Mouse (Mus musculus) forebrain, embryonic 13.5 days (tissue): ENCODE measurements around the gene Fbxo3. TPM values are rescaled to one million over a fixed set of nuclear protein-coding genes. Genes with fewer than 3 reads are reported as not detected.
"Not testable (repeated sequence)": the region's sequence is repeated elsewhere in the genome, so short reads cannot be mapped to it uniquely, and the experiment has no call there.

Source experiments
- ATAC-seq: fragments of 200-750 bp; cut with Nextera tagmentation; 2 replicates; pipeline ENCODE4 v1.8.0; 2017
- H3K27ac ChIP-seq: fragments of 300-500 bp; sonication (generic); 2 replicates; pipeline ENCODE4 v1.5.1; 2015; ENCODE audit warnings: inconsistent platforms, mild to moderate bottlenecking, moderate library complexity
- H3K27me3 ChIP-seq: fragments of 300-500 bp; sonication (generic); 2 replicates; pipeline ENCODE4 v1.6.1; 2015; ENCODE audit warnings: mild to moderate bottlenecking, inconsistent platforms
- H3K36me3 ChIP-seq: fragments of 300-500 bp; sonication (generic); 2 replicates; pipeline ENCODE4 v1.6.1; 2015; ENCODE audit warnings: mild to moderate bottlenecking, inconsistent platforms; ENCODE audit not compliant: poor library complexity, severe bottlenecking
- H3K4me1 ChIP-seq: fragments of 300-500 bp; sonication (generic); 2 replicates; pipeline ENCODE4 v1.6.1; 2015; ENCODE audit warnings: inconsistent platforms
- H3K4me2 ChIP-seq: fragments of 300-500 bp; sonication (generic); 2 replicates; pipeline ENCODE4 v1.6.1; 2015; ENCODE audit warnings: inconsistent platforms, mild to moderate bottlenecking, moderate library complexity
- H3K4me3 ChIP-seq: fragments of 300-500 bp; sonication (generic); 2 replicates; pipeline ENCODE4 v1.5.1; 2015; ENCODE audit warnings: mild to moderate bottlenecking, inconsistent platforms
- H3K9ac ChIP-seq: fragments of 300-500 bp; sonication (generic); 2 replicates; pipeline ENCODE4 v1.6.1; 2015; ENCODE audit warnings: mild to moderate bottlenecking, inconsistent platforms
- H3K9me3 ChIP-seq: fragments of 300-500 bp; sonication (generic); replicated peaks from 2 replicates; pipeline ENCODE4 v1.6.1; 2016; ENCODE audit warnings: inconsistent platforms
- WGBS: fragments of 180-500 bp; shearing (Covaris S2); methylation state at CpG from one replicate; pipeline ENCODE4 v1.1.7; 2015; 5-methylcytosine and 5-hydroxymethylcytosine counted together
- polyA plus RNA-seq: library from polyadenylated mRNA; unstranded; fragments of >200 nt; fragmentation: Nextera tagmentation; extraction: Ambion mirVana; gene quantifications from 2 replicates; pipeline ENCODE4 v1.2.1, GENCODE M21; 2015

The Fbxo3 gene
- polyA plus RNA-seq, 1 experiment from 2014 or later = 60.2 TPM

DNA sequence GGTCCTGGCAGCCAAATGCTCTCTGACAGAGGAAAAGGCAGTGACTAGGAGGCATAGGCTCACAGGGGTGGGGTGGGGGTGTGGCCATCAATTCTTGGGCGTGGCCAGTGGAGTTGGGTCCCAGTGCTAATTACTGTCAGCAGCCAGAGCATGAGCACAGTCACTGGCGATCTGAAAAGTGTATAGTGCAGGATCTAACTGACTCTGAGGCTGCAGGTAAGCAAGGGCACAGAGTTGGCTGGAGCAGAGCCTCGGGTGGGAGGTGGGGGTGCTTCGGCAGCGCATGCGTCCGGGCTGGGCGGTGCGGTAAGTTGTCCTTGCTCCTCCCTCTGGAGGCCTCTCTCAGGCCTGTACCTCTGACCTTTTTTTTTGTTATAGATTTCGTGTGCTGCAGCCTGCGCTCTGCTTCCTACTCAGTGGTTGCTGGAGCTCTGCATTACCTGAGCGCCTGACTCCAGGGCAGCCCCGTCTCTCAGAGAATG lies 42.2 kb downstream of the Fbxo3 start, which contains the start of gene Cd59b:
TSS of gene Cd59b (plus strand) at position 146 of the 482 bp plus-strand sequence.
- WGBS = 8% methylated on average over 13 of the region's 13 CpGs
- Histone ChIP-seq H3K27ac (no peak within 1 kb of the TSS), H3K4me3 (peak within 1 kb of the TSS; percentile 38), H3K4me1 (peaks cover 6% of the 10 kb centered on the region; the same call in 1 of the 2 replicates), H3K36me3 (no peaks in the 10 kb centered on the region), H3K27me3 (no peaks in the 10 kb centered on the region), H3K9ac (peak within 1 kb of the TSS; percentile 21; the same call in 1 of the 2 replicates), H3K9me3 (no peaks in the 10 kb centered on the region), H3K4me2 (peak within 1 kb of the TSS; percentile 62)
- peak; percentile 87 for ATAC-seq

DNA sequence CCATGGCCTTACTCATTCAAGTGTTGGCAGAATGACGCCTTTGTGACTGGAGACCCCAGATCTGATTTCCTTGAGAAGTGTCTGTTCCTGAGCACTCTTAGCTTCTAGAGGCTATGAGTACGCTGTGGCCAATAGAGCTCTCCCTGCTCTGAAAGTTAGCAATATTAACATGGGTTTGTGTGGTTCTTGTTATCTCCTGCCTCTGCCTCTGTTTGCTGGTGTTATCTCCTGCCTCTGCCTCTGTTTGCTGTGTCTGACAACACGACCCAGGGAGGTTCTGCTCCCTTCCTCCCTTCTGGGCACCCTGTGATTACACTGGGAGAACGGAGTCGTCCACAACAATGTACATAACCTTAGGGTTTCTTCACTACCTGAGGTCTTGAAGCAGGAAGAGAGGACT lies 50.8 kb downstream of the Fbxo3 start:
- 78% methylated on average over 5 of the region's 5 CpGs for WGBS
- not testable (repeated sequence) for ATAC-seq, H3K36me3 ChIP-seq, H3K27ac ChIP-seq, H3K4me1 ChIP-seq, H3K4me2 ChIP-seq, H3K9ac ChIP-seq, H3K27me3 ChIP-seq, H3K9me3 ChIP-seq, H3K4me3 ChIP-seq

DNA sequence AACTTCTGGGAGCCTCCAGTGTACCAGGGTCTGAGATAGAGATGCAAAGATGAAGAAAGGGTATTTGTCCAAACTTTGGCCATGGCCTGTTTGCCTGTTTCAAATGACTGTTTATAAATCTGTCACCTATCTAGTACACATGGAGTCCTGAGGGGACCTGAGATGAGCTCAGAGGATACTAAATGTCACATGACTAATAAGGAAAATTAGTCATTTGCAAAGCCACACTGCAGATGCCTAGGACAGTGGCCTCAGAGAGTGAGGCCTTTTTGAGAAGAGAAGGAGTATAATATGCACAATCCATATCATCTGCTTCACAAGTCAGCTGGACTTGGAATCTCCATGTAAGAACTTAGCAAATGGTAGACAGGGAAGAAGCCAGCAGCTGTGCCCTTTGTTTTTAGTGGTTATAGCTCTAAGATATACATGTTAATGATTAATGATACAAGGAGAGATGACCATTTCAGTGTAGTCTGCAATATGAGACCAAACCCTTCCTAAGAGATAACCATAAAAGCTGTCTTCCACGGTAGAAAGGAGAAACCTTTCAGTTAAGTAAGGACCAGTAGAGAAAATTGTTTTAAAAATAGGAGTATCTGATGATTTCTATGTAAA lies 54.0 kb downstream of the Fbxo3 start:
- not testable (repeated sequence) for H3K4me3 ChIP-seq, H3K4me2 ChIP-seq, H3K4me1 ChIP-seq, H3K27me3 ChIP-seq, H3K9ac ChIP-seq, H3K9me3 ChIP-seq, H3K27ac ChIP-seq, ATAC-seq, H3K36me3 ChIP-seq
- WGBS = no CpG with 5 or more reads among the region's 1 CpGs

DNA sequence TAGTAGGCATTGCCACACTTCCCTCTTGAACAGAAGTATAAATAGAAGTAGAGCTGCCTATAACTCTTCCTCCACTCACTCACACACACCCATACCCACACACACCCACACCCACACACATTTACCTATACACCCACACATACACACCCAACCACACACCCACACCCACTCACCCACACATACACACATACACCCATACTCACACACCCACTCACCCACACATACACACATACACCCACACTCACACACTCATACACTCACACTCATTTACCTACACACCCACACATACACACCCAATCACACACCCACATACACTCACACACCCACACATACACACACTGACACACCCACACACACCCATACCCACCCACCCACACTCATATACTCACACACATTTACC lies 55.0 kb downstream of the Fbxo3 start:
- no peak for ATAC-seq
- no peaks in the 10 kb centered on the region for H3K27me3 ChIP-seq

GRCm38 (mm10) chr2:104084027-104084426 lies 56.5 kb downstream of the Fbxo3 start:
- not testable (repeated sequence) for H3K27ac ChIP-seq, H3K27me3 ChIP-seq, H3K4me3 ChIP-seq, H3K9me3 ChIP-seq, H3K4me2 ChIP-seq, H3K9ac ChIP-seq, H3K4me1 ChIP-seq, H3K36me3 ChIP-seq, ATAC-seq

More for the DNA sequence above, 55.0 kb downstream of the Fbxo3 start:
- Histone ChIP-seq H3K9me3 (no peaks in the 10 kb centered on the region), H3K4me2 (no peak overlapping the region), H3K27ac (no peak overlapping the region), H3K4me3 (no peak overlapping the region), H3K9ac (no peak overlapping the region), H3K4me1 (no peaks in the 10 kb centered on the region), H3K36me3 (no peaks in the 10 kb centered on the region)

GRCm38 (mm10) chr2:104087562-104087961 lies 60.0 kb downstream of the Fbxo3 start:
- WGBS = 100% methylated on average over 1 of the region's 1 CpGs
- H3K4me2 ChIP-seq, ATAC-seq, H3K27ac ChIP-seq, H3K4me1 ChIP-seq, H3K36me3 ChIP-seq, H3K27me3 ChIP-seq, H3K4me3 ChIP-seq, H3K9ac ChIP-seq, H3K9me3 ChIP-seq: not testable (repeated sequence)

GRCm38 (mm10) chr2:104093305-104093704 lies 65.8 kb downstream of the Fbxo3 start:
- no peak for ATAC-seq
- no peak overlapping the region for H3K9ac ChIP-seq
- H3K36me3 ChIP-seq = no peaks in the 10 kb centered on the region
- no peak overlapping the region for H3K4me2 ChIP-seq
- H3K9me3 ChIP-seq = no peaks in the 10 kb centered on the region
- H3K4me3 ChIP-seq = no peak overlapping the region
- peaks cover 8% of the 10 kb centered on the region for H3K4me1 ChIP-seq
- no peaks in the 10 kb centered on the region for H3K27me3 ChIP-seq
- WGBS = 90% methylated on average over 2 of the region's 2 CpGs
- H3K27ac ChIP-seq = no peak overlapping the region

DNA sequence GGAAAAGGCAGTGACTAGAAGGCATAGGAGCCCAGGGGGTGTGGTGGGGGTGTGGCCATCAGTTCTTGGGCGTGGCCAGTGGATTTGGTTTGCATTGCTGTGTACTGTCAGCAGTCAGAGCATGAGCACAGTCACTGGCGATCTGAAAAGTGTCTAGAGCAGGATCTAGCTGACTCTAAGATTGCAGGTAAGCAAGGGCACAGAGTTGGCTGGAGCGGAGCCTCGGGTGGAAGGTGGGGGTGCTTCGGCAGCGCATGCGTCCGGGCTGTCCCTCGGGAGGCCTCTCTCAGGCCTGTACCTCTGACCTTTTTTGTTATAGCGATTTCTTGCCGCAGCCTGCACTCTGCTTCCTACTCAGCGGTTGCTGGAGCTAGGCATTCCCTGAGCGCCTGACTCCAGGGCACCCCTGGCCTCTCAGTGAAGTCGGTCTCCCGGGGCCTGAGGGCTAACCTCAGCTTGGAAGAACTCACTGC lies 68.3 kb downstream of the Fbxo3 start, which contains the start of gene Cd59a:
TSS of gene Cd59a (plus strand) at position 61 of the 473 bp plus-strand sequence.
- peak within 1 kb of the TSS; percentile 41 for H3K4me3 ChIP-seq
- H3K27me3 ChIP-seq = no peaks in the 10 kb centered on the region
- peak within 1 kb of the TSS; percentile 60 for H3K4me2 ChIP-seq
- ATAC-seq = peak; percentile 83
- peaks cover 8% of the 10 kb centered on the region for H3K4me1 ChIP-seq
- H3K36me3 ChIP-seq = no peaks in the 10 kb centered on the region
- no peak within 1 kb of the TSS for H3K27ac ChIP-seq
- 5% methylated on average over 15 of the region's 15 CpGs for WGBS
- H3K9me3 ChIP-seq = no peaks in the 10 kb centered on the region
- peak within 1 kb of the TSS; percentile 58 for H3K9ac ChIP-seq

GRCm38 (mm10) chr2:104096256-104096655 lies 68.7 kb downstream of the Fbxo3 start:
- peak overlapping the region; percentile 41 for H3K4me3 ChIP-seq
- no peaks in the 10 kb centered on the region for H3K9me3 ChIP-seq
- H3K4me2 ChIP-seq = peak overlapping the region; percentile 60
- no peak overlapping the region for H3K27ac ChIP-seq
- H3K27me3 ChIP-seq = no peaks in the 10 kb centered on the region
- no peaks in the 10 kb centered on the region for H3K36me3 ChIP-seq
- no peak for ATAC-seq
- peaks cover 8% of the 10 kb centered on the region for H3K4me1 ChIP-seq
- peak overlapping the region; percentile 58 for H3K9ac ChIP-seq
- WGBS = 39% methylated on average over 10 of the region's 10 CpGs

- H3K27ac ChIP-seq, H3K36me3 ChIP-seq, H3K27me3 ChIP-seq, ATAC-seq, H3K9ac ChIP-seq, H3K4me2 ChIP-seq, H3K4me1 ChIP-seq, H3K9me3 ChIP-seq, H3K4me3 ChIP-seq: not testable (repeated sequence)
- 39% methylated on average over 1 of the region's 1 CpGs for WGBS
Measured at GRCm38 (mm10) chr2:104096796-104097195, 69.3 kb downstream of the Fbxo3 start.

DNA sequence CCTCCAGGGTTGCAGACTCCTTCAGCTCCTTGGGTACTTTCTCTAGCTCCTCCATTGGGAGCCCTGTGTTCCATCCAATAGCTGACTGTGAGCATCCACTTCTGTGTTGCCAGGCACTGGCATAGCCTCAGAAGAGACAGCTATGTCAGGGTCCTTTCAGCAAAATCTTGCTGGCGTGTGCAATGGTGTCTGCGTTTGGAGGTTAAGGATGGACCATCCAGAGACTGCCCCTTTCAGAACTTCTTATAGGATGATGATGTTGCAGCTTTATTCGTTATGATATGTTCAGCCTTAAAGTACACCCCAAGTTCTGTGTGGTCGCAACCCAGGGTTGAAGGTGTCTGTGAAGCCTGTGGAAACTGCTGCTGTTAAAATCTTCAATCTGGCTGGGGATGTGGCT lies 69.9 kb downstream of the Fbxo3 start:
- not testable (repeated sequence) for H3K36me3 ChIP-seq, H3K9ac ChIP-seq, ATAC-seq, H3K9me3 ChIP-seq, H3K4me2 ChIP-seq, H3K4me1 ChIP-seq, H3K4me3 ChIP-seq, H3K27me3 ChIP-seq, H3K27ac ChIP-seq
- WGBS = 96% methylated on average over 4 of the region's 4 CpGs

DNA sequence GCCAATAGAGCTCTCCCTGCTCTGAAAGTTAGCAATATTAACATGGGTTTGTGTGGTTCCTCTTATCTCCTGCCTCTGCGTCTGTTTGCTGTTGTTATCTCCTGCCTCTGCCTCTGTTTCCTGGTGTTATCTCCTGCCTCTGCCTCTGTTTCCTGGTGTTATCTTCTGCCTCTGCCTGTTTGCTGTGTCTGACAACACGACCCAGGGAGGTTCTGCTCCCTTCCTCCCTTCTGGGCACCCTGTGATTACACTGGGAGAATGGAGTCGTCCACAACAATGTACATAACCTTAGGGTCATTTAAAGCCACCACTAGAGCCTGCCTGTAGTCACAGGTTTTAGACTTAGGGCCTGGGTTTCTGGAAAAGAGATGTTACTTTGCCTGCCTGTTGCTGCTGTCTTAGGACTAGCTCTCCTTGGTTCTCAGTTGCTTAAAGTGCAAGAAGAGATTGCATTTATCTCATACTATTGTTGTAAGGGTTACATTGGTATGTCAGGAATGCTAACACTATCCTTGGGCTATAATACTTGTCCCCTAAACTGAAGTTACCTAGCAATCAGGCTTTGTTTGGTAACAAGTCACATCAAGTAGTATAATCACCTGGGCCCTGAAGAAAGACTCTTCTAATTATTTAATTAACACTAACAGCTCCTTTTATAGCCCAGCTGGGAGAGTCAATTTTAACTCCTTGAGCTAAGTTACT lies 71.2 kb downstream of the Fbxo3 start:
- no peak overlapping the region for H3K27ac ChIP-seq
- no peaks in the 10 kb centered on the region for H3K27me3 ChIP-seq
- ATAC-seq = no peak
- WGBS = 44% methylated on average over 3 of the region's 3 CpGs
- no peaks in the 10 kb centered on the region for H3K9me3 ChIP-seq
- H3K9ac ChIP-seq = no peak overlapping the region
- no peaks in the 10 kb centered on the region for H3K36me3 ChIP-seq
- no peak overlapping the region for H3K4me3 ChIP-seq
- H3K4me1 ChIP-seq = peaks cover 8% of the 10 kb centered on the region
- no peak overlapping the region for H3K4me2 ChIP-seq
